Mouse (Mus musculus) liver, embryonic 16.5 days (tissue): ENCODE results near the gene Ncln. TPM values are rescaled to one million over a fixed set of nuclear protein-coding genes. Genes with fewer than 3 reads are reported as not detected.

Experiments
- ATAC-seq: fragments of 200-750 bp; cut with Nextera tagmentation; 2 replicates; pipeline ENCODE4 v1.8.0; 2017; ENCODE audit warnings: low read depth, mild to moderate bottlenecking, moderate number of reproducible peaks, moderate library complexity
- H3K27ac ChIP-seq: fragments of 300-500 bp; sonication (generic); 2 replicates; pipeline ENCODE4 v1.5.1; 2014; ENCODE audit warnings: mild to moderate bottlenecking, low read length
- H3K27me3 ChIP-seq: fragments of 300-500 bp; sonication (generic); 2 replicates; pipeline ENCODE4 v1.6.1; 2014; ENCODE audit warnings: low read depth, low read length, mixed read lengths; ENCODE audit not compliant: control insufficient read depth, insufficient read depth
- H3K36me3 ChIP-seq: fragments of 300-500 bp; sonication (generic); 2 replicates; pipeline ENCODE4 v1.6.1; 2014; ENCODE audit warnings: mild to moderate bottlenecking; ENCODE audit not compliant: control insufficient read depth, insufficient read depth
- H3K4me1 ChIP-seq: fragments of 300-500 bp; sonication (generic); 2 replicates; pipeline ENCODE4 v1.6.1; 2014; ENCODE audit warnings: low read depth, low read length, mixed read lengths; ENCODE audit not compliant: control insufficient read depth
- H3K4me2 ChIP-seq: fragments of 300-500 bp; sonication (generic); 2 replicates; pipeline ENCODE4 v1.6.1; 2014; ENCODE audit warnings: low read depth, low read length, mixed read lengths
- H3K4me3 ChIP-seq: fragments of 300-500 bp; sonication (generic); 2 replicates; pipeline ENCODE4 v1.5.1; 2014; ENCODE audit warnings: low read depth, mild to moderate bottlenecking, low read length
- H3K9ac ChIP-seq: fragments of 300-500 bp; sonication (generic); 2 replicates; pipeline ENCODE4 v1.6.1; 2014; ENCODE audit warnings: low read depth, low read length
- H3K9me3 ChIP-seq: fragments of 300-500 bp; sonication (generic); replicated peaks from 2 replicates; pipeline ENCODE4 v1.6.1; 2016; ENCODE audit warnings: low read length; ENCODE audit not compliant: control insufficient read depth
- WGBS: fragments of 180-500 bp; shearing (Covaris S2); extraction: QIAGEN DNeasy Blood & Tissue Kit; methylation state at CpG from one replicate; pipeline ENCODE4 v1.1.7; 2014; ENCODE audit not compliant: insufficient replicate concordance; 5-methylcytosine and 5-hydroxymethylcytosine counted together
- polyA plus RNA-seq: library from polyadenylated mRNA; unstranded; fragments of >200 nt; fragmentation: Nextera tagmentation; extraction: Ambion mirVana; gene quantifications from 2 replicates; pipeline ENCODE4 v1.2.1, GENCODE M21; 2015

Ncln gene
- polyA plus RNA-seq, 1 experiment from 2014 or later = 47.1 TPM

- Histone ChIP-seq H3K4me2 (no peak overlapping the region), H3K9me3 (no peaks in the 10 kb centered on the region), H3K9ac (no peak overlapping the region), H3K4me1 (no peaks in the 10 kb centered on the region), H3K27ac (no peak overlapping the region), H3K36me3 (no peaks in the 10 kb centered on the region), H3K4me3 (no peak overlapping the region), H3K27me3 (peaks cover 64% of the 10 kb centered on the region)
- WGBS = 5% methylated on average over 17 of the region's 18 CpGs
- ATAC-seq = no peak
Measured at GRCm38 (mm10) chr10:81472403-81473002, 23.7 kb downstream of the Ncln start.

GRCm38 (mm10) chr10:81470454-81470853, 25.7 kb downstream of the Ncln start:
- Histone ChIP-seq H3K4me2 (no peak overlapping the region), H3K27ac (no peak overlapping the region), H3K9me3 (no peaks in the 10 kb centered on the region), H3K4me1 (no peaks in the 10 kb centered on the region), H3K27me3 (peaks cover 54% of the 10 kb centered on the region), H3K9ac (no peak overlapping the region), H3K4me3 (no peak overlapping the region), H3K36me3 (no peaks in the 10 kb centered on the region)
- ATAC-seq = no peak
- WGBS = 31% methylated on average over 18 of the region's 18 CpGs

DNA sequence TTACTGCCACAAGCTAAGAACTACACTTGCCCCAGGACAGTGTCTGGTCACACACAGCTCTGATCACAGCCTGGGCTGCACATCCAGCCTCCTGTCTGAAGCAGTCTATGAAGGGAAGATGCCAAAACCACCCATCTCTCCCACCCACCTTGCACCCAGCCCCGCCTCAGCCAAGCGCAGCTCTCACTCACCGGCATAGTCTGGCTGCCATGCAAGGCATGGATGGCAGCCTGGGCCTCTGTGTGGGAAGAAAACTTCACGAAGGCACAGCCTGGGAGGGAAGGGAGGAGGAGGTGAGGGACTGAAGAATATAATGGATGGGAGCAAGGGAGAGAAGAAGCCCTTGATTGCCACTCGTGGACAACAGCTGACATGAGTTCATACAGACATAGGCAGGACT, 26.9 kb downstream of the Ncln start:
- ATAC-seq = no peak
- no peaks in the 10 kb centered on the region for H3K9me3 ChIP-seq
- no peak overlapping the region for H3K4me3 ChIP-seq
- no peaks in the 10 kb centered on the region for H3K36me3 ChIP-seq
- H3K27ac ChIP-seq = no peak overlapping the region
- WGBS = 63% methylated on average over 5 of the region's 5 CpGs
- peaks cover 56% of the 10 kb centered on the region for H3K27me3 ChIP-seq
- no peak overlapping the region for H3K4me2 ChIP-seq
- H3K4me1 ChIP-seq = peaks cover 10% of the 10 kb centered on the region
- H3K9ac ChIP-seq = no peak overlapping the region

DNA sequence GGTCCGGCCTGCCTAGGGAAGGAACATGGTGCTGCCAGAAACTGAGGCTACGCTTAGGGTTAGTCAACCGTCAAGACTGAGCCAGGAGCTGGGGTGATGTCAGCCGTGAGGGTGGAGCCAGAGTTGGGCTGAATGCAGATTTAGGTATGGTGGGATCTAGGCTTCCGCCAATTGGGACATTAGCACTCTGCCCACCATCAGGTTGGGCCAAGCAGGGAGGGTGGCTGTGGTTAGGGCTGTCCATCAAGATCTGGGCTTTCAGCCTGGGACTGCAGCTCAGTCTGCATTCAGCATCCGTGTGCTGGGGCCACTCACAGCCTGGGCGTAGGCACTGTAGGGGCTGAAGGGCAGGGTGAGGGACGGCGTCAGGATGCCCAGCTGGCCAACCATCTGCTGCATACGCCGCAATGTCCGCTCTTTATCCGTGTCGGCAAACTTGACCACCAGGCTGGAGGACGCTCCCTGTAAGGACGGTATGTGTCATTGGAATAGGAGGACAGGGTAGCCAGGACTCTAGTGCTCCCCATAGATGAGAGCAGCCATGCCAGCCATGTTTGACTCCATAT, 28.4 kb downstream of the Ncln start:
- WGBS = 69% methylated on average over 16 of the region's 16 CpGs
- Histone ChIP-seq H3K27ac (no peak overlapping the region), H3K4me3 (no peak overlapping the region), H3K4me1 (peaks cover 12% of the 10 kb centered on the region), H3K9ac (no peak overlapping the region), H3K4me2 (no peak overlapping the region), H3K27me3 (peaks cover 55% of the 10 kb centered on the region), H3K9me3 (no peaks in the 10 kb centered on the region), H3K36me3 (no peaks in the 10 kb centered on the region)
- ATAC-seq = no peak

DNA sequence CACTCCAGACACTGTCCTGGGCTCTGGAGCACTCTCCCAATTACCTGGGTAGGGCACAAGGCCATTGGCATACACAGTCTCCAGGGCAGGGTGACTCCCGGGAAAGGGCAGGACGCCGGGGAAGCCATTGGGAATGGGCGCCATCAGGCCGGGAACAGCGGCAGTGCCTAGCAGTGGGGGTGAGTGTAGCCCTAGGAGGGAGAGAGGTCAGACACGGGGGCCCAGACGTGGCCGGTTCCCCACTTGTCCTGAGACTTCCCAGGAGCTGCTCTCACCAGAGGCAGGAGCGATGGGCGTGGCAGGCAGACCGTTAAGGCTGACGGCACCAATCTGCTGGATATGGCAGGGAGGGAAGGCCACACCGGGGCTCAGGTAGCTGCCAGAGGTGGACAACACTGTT, 29.3 kb downstream of the Ncln start:
- H3K27me3 ChIP-seq = peaks cover 55% of the 10 kb centered on the region
- no peak for ATAC-seq
- H3K4me2 ChIP-seq = no peak overlapping the region
- no peak overlapping the region for H3K9ac ChIP-seq
- H3K4me3 ChIP-seq = no peak overlapping the region
- 55% methylated on average over 14 of the region's 14 CpGs for WGBS
- no peaks in the 10 kb centered on the region for H3K9me3 ChIP-seq
- no peak overlapping the region for H3K27ac ChIP-seq
- peaks cover 14% of the 10 kb centered on the region for H3K4me1 ChIP-seq
- H3K36me3 ChIP-seq = no peaks in the 10 kb centered on the region

DNA sequence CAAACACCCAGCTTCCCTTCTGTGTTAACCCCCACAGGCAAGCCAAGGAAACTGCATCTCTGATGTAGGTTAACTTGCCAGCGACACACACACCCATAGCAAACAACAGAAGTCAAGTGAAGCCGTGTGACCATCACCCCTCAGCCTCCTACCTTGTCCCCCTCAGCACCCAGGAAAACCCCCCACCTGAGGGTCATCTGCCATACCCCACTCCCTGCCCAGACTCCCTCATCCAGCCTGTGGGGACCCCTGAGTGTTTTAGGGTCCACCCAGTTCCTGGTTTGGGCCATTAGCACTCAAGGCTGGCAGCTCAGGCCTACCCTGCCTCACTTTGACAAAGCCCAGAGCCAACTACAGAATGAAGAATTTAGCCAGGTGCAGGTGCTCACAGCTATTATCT, 30.1 kb downstream of the Ncln start:
- Histone ChIP-seq H3K4me1 (peaks cover 15% of the 10 kb centered on the region), H3K36me3 (no peaks in the 10 kb centered on the region), H3K27ac (no peak overlapping the region), H3K4me3 (no peak overlapping the region), H3K9ac (no peak overlapping the region), H3K27me3 (peaks cover 59% of the 10 kb centered on the region), H3K9me3 (no peaks in the 10 kb centered on the region), H3K4me2 (no peak overlapping the region)
- ATAC-seq = no peak
- 61% methylated on average over 2 of the region's 2 CpGs for WGBS

- 8% methylated on average over 5 of the region's 5 CpGs for WGBS
- Histone ChIP-seq H3K4me1 (peaks cover 15% of the 10 kb centered on the region), H3K4me3 (no peak overlapping the region), H3K9me3 (no peaks in the 10 kb centered on the region), H3K4me2 (no peak overlapping the region), H3K27me3 (peaks cover 62% of the 10 kb centered on the region), H3K36me3 (no peaks in the 10 kb centered on the region), H3K9ac (no peak overlapping the region), H3K27ac (no peak overlapping the region)
- peak; percentile 20 for ATAC-seq
Measured at GRCm38 (mm10) chr10:81465265-81465645, 30.9 kb downstream of the Ncln start.

DNA sequence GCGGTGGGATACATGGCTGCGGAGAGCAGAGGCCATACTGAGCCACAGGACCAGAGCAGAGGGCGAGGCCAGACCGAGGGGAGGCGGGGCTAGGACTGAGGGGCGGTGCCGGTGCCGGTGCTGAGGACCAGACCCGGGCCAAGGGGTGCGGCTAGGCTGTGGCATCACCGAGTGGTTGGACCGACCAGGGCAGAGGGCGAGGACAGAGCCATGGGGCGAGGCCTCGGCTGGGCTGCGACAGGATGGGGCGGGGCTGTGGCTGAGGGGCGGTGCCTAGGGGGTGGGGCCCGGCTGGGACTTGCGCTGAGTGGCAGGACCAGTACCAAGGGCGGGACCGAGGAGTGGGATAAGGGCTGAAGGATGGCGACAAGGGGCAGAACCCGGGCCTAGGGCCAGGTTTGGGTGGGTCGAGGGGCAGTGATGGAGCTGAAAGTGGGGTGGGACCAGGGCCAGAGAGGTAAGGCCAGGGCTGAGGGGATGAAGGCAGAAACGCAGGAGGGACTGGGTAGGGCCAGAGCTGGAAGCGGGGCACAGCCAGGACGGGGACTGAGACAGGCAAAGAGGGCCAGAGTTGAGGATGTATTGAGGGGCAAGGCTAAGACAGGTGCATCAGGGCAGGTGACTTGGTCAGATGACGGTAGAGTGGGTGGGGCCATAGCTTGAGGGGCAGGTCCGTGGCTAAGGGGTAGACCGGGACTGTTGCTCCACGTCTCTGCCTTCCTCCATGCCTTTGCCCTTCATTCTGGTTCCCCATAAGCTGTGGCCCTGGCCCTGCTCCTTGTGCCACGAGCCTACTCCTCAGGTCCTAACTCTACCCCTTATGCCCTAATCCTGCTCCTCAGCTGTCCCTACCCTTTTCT, 31.6 kb downstream of the Ncln start:
- peak; percentile 84 for ATAC-seq
- no peak overlapping the region for H3K9ac ChIP-seq
- H3K9me3 ChIP-seq = no peaks in the 10 kb centered on the region
- WGBS = 2% methylated on average over 33 of the region's 33 CpGs
- H3K36me3 ChIP-seq = no peaks in the 10 kb centered on the region
- peak overlapping the region; percentile 18; the same call in 1 of the 2 replicates for H3K4me3 ChIP-seq
- H3K4me1 ChIP-seq = peaks cover 15% of the 10 kb centered on the region
- H3K27me3 ChIP-seq = peaks cover 68% of the 10 kb centered on the region
- peak overlapping the region; percentile 37 for H3K4me2 ChIP-seq
- H3K27ac ChIP-seq = no peak overlapping the region

- Histone ChIP-seq H3K9ac (no peak overlapping the region), H3K27ac (no peak overlapping the region), H3K4me1 (peaks cover 15% of the 10 kb centered on the region), H3K4me2 (no peak overlapping the region), H3K9me3 (no peaks in the 10 kb centered on the region), H3K4me3 (no peak overlapping the region), H3K36me3 (no peaks in the 10 kb centered on the region), H3K27me3 (peaks cover 73% of the 10 kb centered on the region)
- WGBS = 31% methylated on average over 4 of the region's 4 CpGs
- no peak for ATAC-seq
Measured at GRCm38 (mm10) chr10:81463531-81463930, 32.7 kb downstream of the Ncln start.
